Mouse (Mus musculus) intestine, embryonic 16.5 days (tissue): Measurements from ENCODE around the gene Pcnx4. TPM values are rescaled to one million over a fixed set of nuclear protein-coding genes. Genes with fewer than 3 reads are reported as not detected.
"Not testable (repeated sequence)": the region's sequence is repeated elsewhere in the genome, so short reads cannot be mapped to it uniquely, and the experiment has no call there.

ENCODE experiments used
- ATAC-seq: fragments of 200-750 bp; cut with Nextera tagmentation; 2 replicates; pipeline ENCODE4 v1.8.0; 2017; ENCODE audit warnings: moderate TSS enrichment, moderate library complexity
- H3K27ac ChIP-seq: fragments of 300-500 bp; sonication (generic); 2 replicates; pipeline ENCODE4 v1.5.1; 2014; ENCODE audit warnings: mild to moderate bottlenecking, low read length
- H3K27me3 ChIP-seq: fragments of 300-500 bp; sonication (generic); replicated peaks from 2 replicates; pipeline ENCODE4 v1.6.1; 2014; ENCODE audit warnings: low read length, control low read depth, mixed read lengths; ENCODE audit not compliant: control insufficient read depth, insufficient read depth
- H3K36me3 ChIP-seq: fragments of 300-500 bp; sonication (generic); 2 replicates; pipeline ENCODE4 v1.6.1; 2014; ENCODE audit warnings: low read length, control low read depth; ENCODE audit not compliant: control insufficient read depth, insufficient read depth
- H3K4me1 ChIP-seq: fragments of 300-500 bp; sonication (generic); 2 replicates; pipeline ENCODE4 v1.6.1; 2014; ENCODE audit warnings: low read length, control low read depth, mixed read lengths; ENCODE audit not compliant: control insufficient read depth, insufficient read depth
- H3K4me2 ChIP-seq: fragments of 300-500 bp; sonication (generic); 2 replicates; pipeline ENCODE4 v1.6.1; 2014; ENCODE audit warnings: low read depth, low read length, control low read depth
- H3K4me3 ChIP-seq: fragments of 300-500 bp; sonication (generic); 2 replicates; pipeline ENCODE4 v1.5.1; 2014; ENCODE audit warnings: mild to moderate bottlenecking, low read length
- H3K9ac ChIP-seq: fragments of 300-500 bp; sonication (generic); 2 replicates; pipeline ENCODE4 v1.6.1; 2014; ENCODE audit warnings: low read depth, low read length
- H3K9me3 ChIP-seq: fragments of 300-500 bp; sonication (generic); 2 replicates; pipeline ENCODE4 v1.6.1; 2016; ENCODE audit warnings: low read length, control low read depth; ENCODE audit not compliant: control insufficient read depth
- WGBS: fragments of 180-500 bp; shearing (Covaris S2); extraction: QIAGEN DNeasy Blood & Tissue Kit; methylation state at CpG from one replicate; pipeline ENCODE4 v1.1.7; 2014; 5-methylcytosine and 5-hydroxymethylcytosine counted together
- polyA plus RNA-seq: library from polyadenylated mRNA; unstranded; fragments of >200 nt; fragmentation: Nextera tagmentation; extraction: Ambion mirVana; gene quantifications from 2 replicates; pipeline ENCODE4 v1.2.1, GENCODE M21; 2015

The Pcnx4 gene
- polyA plus RNA-seq, 1 experiment from 2014 or later: 6.8 TPM

GRCm38 (mm10) chr12:72583099-72583498, 46.9 kb downstream of the Pcnx4 start:
- no peak overlapping the region for H3K27ac ChIP-seq
- H3K27me3 ChIP-seq: no peaks in the 10 kb centered on the region
- H3K4me1 ChIP-seq: no peaks in the 10 kb centered on the region
- H3K9ac ChIP-seq: no peak overlapping the region
- no peaks in the 10 kb centered on the region for H3K9me3 ChIP-seq
- ATAC-seq: no peak
- no peak overlapping the region for H3K4me2 ChIP-seq
- H3K36me3 ChIP-seq: no peaks in the 10 kb centered on the region
- WGBS: 85% methylated on average over 2 of the region's 2 CpGs
- H3K4me3 ChIP-seq: no peak overlapping the region

GRCm38 (mm10) chr12:72585339-72585738, 49.2 kb downstream of the Pcnx4 start:
- 78% methylated on average over 1 of the region's 1 CpGs for WGBS

GRCm38 (mm10) chr12:72592991-72593390, 56.8 kb downstream of the Pcnx4 start:
- H3K9ac ChIP-seq: no peak overlapping the region
- ATAC-seq: no peak
- no peak overlapping the region for H3K27ac ChIP-seq
- H3K9me3 ChIP-seq: no peaks in the 10 kb centered on the region
- no peak overlapping the region for H3K4me3 ChIP-seq
- no peaks in the 10 kb centered on the region for H3K27me3 ChIP-seq
- no peaks in the 10 kb centered on the region for H3K36me3 ChIP-seq
- no peak overlapping the region for H3K4me2 ChIP-seq
- no peaks in the 10 kb centered on the region for H3K4me1 ChIP-seq

More at GRCm38 (mm10) chr12:72585339-72585738, 49.2 kb downstream of the Pcnx4 start:
- H3K36me3 ChIP-seq: no peaks in the 10 kb centered on the region
- H3K4me1 ChIP-seq: no peaks in the 10 kb centered on the region
- no peak overlapping the region for H3K4me3 ChIP-seq
- no peak overlapping the region for H3K4me2 ChIP-seq
- no peaks in the 10 kb centered on the region for H3K9me3 ChIP-seq
- H3K27ac ChIP-seq: no peak overlapping the region
- ATAC-seq: no peak
- H3K27me3 ChIP-seq: no peaks in the 10 kb centered on the region
- H3K9ac ChIP-seq: no peak overlapping the region

- Histone ChIP-seq H3K27ac (no peak overlapping the region), H3K4me3 (no peak overlapping the region), H3K27me3 (no peaks in the 10 kb centered on the region), H3K4me2 (no peak overlapping the region), H3K9ac (no peak overlapping the region), H3K4me1 (no peaks in the 10 kb centered on the region), H3K36me3 (no peaks in the 10 kb centered on the region), H3K9me3 (no peaks in the 10 kb centered on the region)
- ATAC-seq: no peak
- WGBS: 64% methylated on average over 2 of the region's 2 CpGs
Observed at GRCm38 (mm10) chr12:72594001-72594400, 57.8 kb downstream of the Pcnx4 start.

- H3K4me2 ChIP-seq, H3K27me3 ChIP-seq, H3K36me3 ChIP-seq, H3K4me3 ChIP-seq, H3K9me3 ChIP-seq, H3K4me1 ChIP-seq, H3K9ac ChIP-seq, ATAC-seq, H3K27ac ChIP-seq: not testable (repeated sequence)
- WGBS: 92% methylated on average over 2 of the region's 2 CpGs
Observed at GRCm38 (mm10) chr12:72598731-72599130, 62.5 kb downstream of the Pcnx4 start.

- Histone ChIP-seq H3K9ac (no peak overlapping the region), H3K36me3 (no peaks in the 10 kb centered on the region), H3K4me2 (no peak overlapping the region), H3K4me3 (no peak overlapping the region), H3K27ac (no peak overlapping the region), H3K27me3 (no peaks in the 10 kb centered on the region), H3K9me3 (no peaks in the 10 kb centered on the region), H3K4me1 (no peaks in the 10 kb centered on the region)
- 92% methylated on average over 3 of the region's 3 CpGs for WGBS
- ATAC-seq: no peak
Observed at GRCm38 (mm10) chr12:72612053-72612452, 75.9 kb downstream of the Pcnx4 start.

GRCm38 (mm10) chr12:72620856-72621255, 84.7 kb downstream of the Pcnx4 start:
- H3K4me1 ChIP-seq: no peaks in the 10 kb centered on the region
- no peaks in the 10 kb centered on the region for H3K9me3 ChIP-seq
- H3K9ac ChIP-seq: no peak overlapping the region
- H3K36me3 ChIP-seq: no peaks in the 10 kb centered on the region
- no peak for ATAC-seq
- H3K4me3 ChIP-seq: no peak overlapping the region
- no peak overlapping the region for H3K27ac ChIP-seq
- 88% methylated on average over 7 of the region's 7 CpGs for WGBS
- H3K27me3 ChIP-seq: no peaks in the 10 kb centered on the region
- H3K4me2 ChIP-seq: no peak overlapping the region

GRCm38 (mm10) chr12:72621441-72621840, 85.3 kb downstream of the Pcnx4 start:
- ATAC-seq: no peak

GRCm38 (mm10) chr12:72622853-72623496, 86.8 kb downstream of the Pcnx4 start:
- WGBS: 67% methylated on average over 5 of the region's 5 CpGs
- Histone ChIP-seq H3K27ac (no peak overlapping the region), H3K27me3 (no peaks in the 10 kb centered on the region), H3K4me3 (no peak overlapping the region), H3K4me1 (no peaks in the 10 kb centered on the region), H3K9ac (no peak overlapping the region), H3K4me2 (no peak overlapping the region), H3K36me3 (no peaks in the 10 kb centered on the region), H3K9me3 (no peaks in the 10 kb centered on the region)
- ATAC-seq: no peak

More at GRCm38 (mm10) chr12:72621441-72621840, 85.3 kb downstream of the Pcnx4 start:
- no peak overlapping the region for H3K4me3 ChIP-seq
- H3K36me3 ChIP-seq: no peaks in the 10 kb centered on the region
- no peaks in the 10 kb centered on the region for H3K27me3 ChIP-seq
- no peaks in the 10 kb centered on the region for H3K9me3 ChIP-seq
- H3K27ac ChIP-seq: no peak overlapping the region
- no peak overlapping the region for H3K4me2 ChIP-seq
- no peaks in the 10 kb centered on the region for H3K4me1 ChIP-seq
- WGBS: 77% methylated on average over 1 of the region's 1 CpGs
- no peak overlapping the region for H3K9ac ChIP-seq

- H3K27ac ChIP-seq: no peak overlapping the region
- H3K4me3 ChIP-seq: no peak overlapping the region
- H3K9me3 ChIP-seq: no peaks in the 10 kb centered on the region
- no peak overlapping the region for H3K9ac ChIP-seq
- no peaks in the 10 kb centered on the region for H3K27me3 ChIP-seq
- no peak for ATAC-seq
- no peak overlapping the region for H3K4me2 ChIP-seq
- H3K4me1 ChIP-seq: no peaks in the 10 kb centered on the region
- 94% methylated on average over 7 of the region's 7 CpGs for WGBS
- no peaks in the 10 kb centered on the region for H3K36me3 ChIP-seq
Observed at GRCm38 (mm10) chr12:72628751-72629150, 92.6 kb downstream of the Pcnx4 start.
